Mouse (Mus musculus) liver, embryonic 14.5 days (tissue): ENCODE data around the gene Rad51b. TPM values are rescaled to one million over a fixed set of nuclear protein-coding genes. Genes with fewer than 3 reads are reported as not detected.

Source experiments
- ATAC-seq: fragments of 200-750 bp; cut with Nextera tagmentation; 2 replicates; pipeline ENCODE4 v1.8.0; 2017; ENCODE audit warnings: moderate number of reproducible peaks, mild to moderate bottlenecking, moderate library complexity; ENCODE audit not compliant: insufficient read depth
- DNase-seq, 3 experiments: peaks; one replicate each; pipeline ENCODE4 v3.0.0-alpha.2; 2012 to 2013; ENCODE audit warnings: low read depth in 3 of 3, low spot score in 3 of 3
- H3K27ac ChIP-seq: fragments of 300-500 bp; sonication (generic); 2 replicates; pipeline ENCODE4 v1.5.1; 2014; ENCODE audit warnings: moderate library complexity, mild to moderate bottlenecking, control low read depth, inconsistent platforms
- H3K27me3 ChIP-seq: fragments of 300-500 bp; sonication (generic); 2 replicates; pipeline ENCODE4 v1.6.1; 2014; ENCODE audit warnings: mild to moderate bottlenecking, low read length, moderate library complexity; ENCODE audit not compliant: control insufficient read depth, insufficient read depth
- H3K36me3 ChIP-seq: fragments of 300-500 bp; sonication (generic); replicated peaks from 2 replicates; pipeline ENCODE4 v1.6.1; 2014; ENCODE audit warnings: low read depth; ENCODE audit not compliant: control insufficient read depth, insufficient read depth
- H3K4me1 ChIP-seq, 2 experiments: fragments of 200-500 bp in 1 of 2; fragments of 300-500 bp in 1 of 2; sonication (generic) in 1 of 2; replicated peaks; 2 replicates each; pipeline ENCODE4 v1.6.1; 2012 to 2014; ENCODE audit warnings: antibody characterized with exemption in 1 of 2, inconsistent platforms in 1 of 2, low read length in 1 of 2; ENCODE audit not compliant: control insufficient read depth in 2 of 2, insufficient read depth in 2 of 2
- H3K4me2 ChIP-seq: fragments of 300-500 bp; sonication (generic); 2 replicates; pipeline ENCODE4 v1.6.1; 2014; ENCODE audit warnings: low read depth, mild to moderate bottlenecking, control low read depth, moderate library complexity
- H3K4me3 ChIP-seq, 2 experiments: fragments of 200-500 bp in 1 of 2; fragments of 300-500 bp in 1 of 2; sonication (generic) in 1 of 2; 2 replicates each; pipeline ENCODE4 v1.5.1; 2012 to 2014; ENCODE audit warnings: low read depth in 2 of 2, low read length in 2 of 2, mild to moderate bottlenecking in 2 of 2, control low read depth in 1 of 2, inconsistent platforms in 1 of 2, moderate library complexity in 1 of 2; ENCODE audit not compliant: insufficient read depth in 1 of 2
- H3K9ac ChIP-seq: fragments of 300-500 bp; sonication (generic); replicated peaks from 2 replicates; pipeline ENCODE4 v1.6.1; 2014; ENCODE audit warnings: mild to moderate bottlenecking, control low read depth, moderate library complexity
- H3K9me3 ChIP-seq: fragments of 300-500 bp; sonication (generic); 2 replicates; pipeline ENCODE4 v1.6.1; 2016; ENCODE audit warnings: low read length, mixed read lengths; ENCODE audit not compliant: control insufficient read depth
- CTCF ChIP-seq: IDR thresholded peaks from 2 replicates; pipeline ENCODE4 v1.5.1; 2016; ENCODE audit warnings: antibody characterized with exemption, low read depth, control low read depth
- EP300 ChIP-seq: IDR thresholded peaks from 2 replicates; pipeline ENCODE4 v1.6.1; 2016; ENCODE audit warnings: antibody characterized with exemption, low read depth
- WGBS: fragments of 180-500 bp; shearing (Covaris S2); extraction: QIAGEN DNeasy Blood & Tissue Kit; methylation state at CpG from one replicate; pipeline ENCODE4 v1.1.7; 2014; ENCODE audit not compliant: insufficient replicate concordance; 5-methylcytosine and 5-hydroxymethylcytosine counted together
- polyA plus RNA-seq, 2 experiments: library from polyadenylated mRNA; depleted of rRNA in 1 of 2; stranded (reverse) in 1 of 2; unstranded in 1 of 2; fragments of >200 nt; fragmentation: Nextera tagmentation in 1 of 2; extraction: Ambion mirVana in 1 of 2; gene quantifications; 2 replicates each; pipeline versions ENCODE4 v1.2.1 to v1.2.3; 2012 to 2014

Gene Rad51b
- polyA plus RNA-seq, 2 experiments = 2.3 to 5.1 TPM

DNA sequence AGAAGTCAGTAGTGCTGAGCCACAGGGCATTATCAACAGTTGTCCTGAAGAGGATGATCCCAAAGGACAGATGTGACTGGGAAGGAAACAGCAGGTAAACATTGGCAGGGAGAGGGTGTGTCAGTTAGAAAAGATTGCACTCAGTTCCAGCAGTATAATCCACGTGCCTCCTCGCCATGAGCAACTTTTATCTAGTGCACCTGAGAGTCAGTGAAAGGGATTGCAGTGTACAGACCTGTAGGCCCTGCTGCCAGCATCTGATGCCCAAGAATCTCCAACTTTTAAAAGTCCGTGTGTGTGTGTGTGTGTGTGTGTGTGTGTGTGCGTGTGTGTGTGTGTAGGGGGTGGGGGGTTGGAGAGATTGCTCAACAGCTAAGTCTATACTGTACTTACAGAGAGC is 195.5 kb downstream of the Rad51b start:
- H3K4me1 ChIP-seq = no peaks in the 10 kb centered on the region
- H3K4me3 ChIP-seq = no peak overlapping the region
- 66% methylated on average over 4 of the region's 4 CpGs for WGBS
- no peaks in the 10 kb centered on the region for H3K9me3 ChIP-seq
- no peak overlapping the region for H3K9ac ChIP-seq
- H3K27ac ChIP-seq = no peak overlapping the region
- no peaks in the 10 kb centered on the region for H3K27me3 ChIP-seq
- ATAC-seq (no peak), DNase-seq (no peak)
- no peak overlapping the region for H3K4me2 ChIP-seq
- H3K36me3 ChIP-seq = no peaks in the 10 kb centered on the region
- TF ChIP-seq CTCF (no peak), EP300 (no peak)

DNA sequence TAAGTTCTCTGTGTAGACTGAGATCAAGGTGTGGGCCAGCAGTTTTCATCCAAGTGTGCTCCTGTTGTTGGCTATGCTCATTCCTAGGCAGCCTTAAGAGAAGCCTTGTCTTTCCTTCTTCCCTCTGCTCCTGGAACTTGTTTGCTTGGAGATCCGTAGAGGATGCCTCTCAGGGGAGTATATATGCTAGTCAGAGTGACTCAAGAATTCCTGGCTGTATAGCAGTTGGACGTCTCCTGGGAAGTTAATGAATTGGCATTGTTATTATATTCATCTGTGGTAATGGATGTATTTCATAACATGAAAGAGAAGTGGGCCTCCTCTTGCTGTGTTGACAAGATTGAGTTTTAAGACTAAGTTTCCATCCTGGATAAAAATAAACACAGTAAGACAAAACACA is 196.4 kb downstream of the Rad51b start:
- 71% methylated on average over 2 of the region's 2 CpGs for WGBS
- H3K27me3 ChIP-seq = no peaks in the 10 kb centered on the region
- H3K9me3 ChIP-seq = no peaks in the 10 kb centered on the region
- H3K4me2 ChIP-seq = no peak overlapping the region
- H3K27ac ChIP-seq = no peak overlapping the region
- no peaks in the 10 kb centered on the region for H3K36me3 ChIP-seq
- TF ChIP-seq CTCF (no peak), EP300 (no peak)
- ATAC-seq (no peak), DNase-seq (no peak)
- no peak overlapping the region for H3K9ac ChIP-seq
- no peak overlapping the region for H3K4me3 ChIP-seq
- H3K4me1 ChIP-seq = no peaks in the 10 kb centered on the region

DNA sequence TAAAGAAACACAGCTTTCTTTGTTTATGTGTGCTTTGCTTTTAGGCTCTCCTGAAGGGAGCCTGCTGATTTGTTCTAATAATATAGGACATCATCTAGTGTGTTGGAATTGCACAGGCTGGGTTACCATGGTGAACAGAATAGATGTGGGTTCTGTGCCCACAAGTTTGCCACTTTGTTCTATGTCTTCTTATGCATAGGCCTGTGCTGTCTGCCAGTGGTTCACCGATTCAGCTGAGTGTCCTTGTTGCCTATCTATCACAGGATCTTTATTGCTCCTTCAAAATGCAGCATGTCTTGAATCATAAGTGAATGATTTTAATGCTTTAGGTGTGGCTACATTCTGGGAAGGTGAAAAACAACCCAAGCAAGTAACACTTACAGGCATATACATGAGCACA is 201.2 kb downstream of the Rad51b start:
- WGBS = 71% methylated on average over 1 of the region's 1 CpGs

DNA sequence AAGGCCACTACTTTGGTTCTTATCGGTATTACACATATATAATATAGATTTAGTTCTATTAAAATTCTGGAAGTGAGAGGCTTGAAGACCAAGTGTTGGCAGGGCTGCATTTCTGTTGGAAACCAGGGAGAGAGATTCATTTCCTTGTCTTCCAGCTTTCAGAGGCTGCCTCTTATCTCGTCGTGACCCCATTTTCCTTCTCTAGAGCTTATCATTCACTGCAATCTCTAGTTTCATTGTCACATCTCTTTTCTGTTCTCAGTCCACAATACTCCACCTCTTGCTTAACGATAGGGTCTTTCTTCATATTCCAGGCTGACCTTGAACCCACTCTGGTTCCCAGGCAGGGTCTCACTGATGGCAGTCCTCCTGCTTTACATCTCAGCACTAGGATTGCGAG is 202.7 kb downstream of the Rad51b start:
- no peak for TF ChIP-seq EP300
- Histone ChIP-seq H3K27me3 (no peaks in the 10 kb centered on the region), H3K27ac (no peak overlapping the region), H3K4me3 (no peak overlapping the region), H3K9me3 (no peaks in the 10 kb centered on the region), H3K4me2 (no peak overlapping the region), H3K4me1 (peaks cover 7 to 12% of the 10 kb centered on the region in 2 experiments), H3K36me3 (no peaks in the 10 kb centered on the region), H3K9ac (no peak overlapping the region)
- ATAC-seq (no peak), DNase-seq (no peak)
- 61% methylated on average over 5 of the region's 5 CpGs for WGBS

More for the DNA sequence above, 201.2 kb downstream of the Rad51b start:
- no peaks in the 10 kb centered on the region for H3K27me3 ChIP-seq
- no peak overlapping the region for H3K27ac ChIP-seq
- no peaks in the 10 kb centered on the region for H3K9me3 ChIP-seq
- H3K4me2 ChIP-seq = no peak overlapping the region
- DNase-seq (no peak), ATAC-seq (no peak)
- H3K36me3 ChIP-seq = no peaks in the 10 kb centered on the region
- H3K4me3 ChIP-seq = no peak overlapping the region
- no peak overlapping the region for H3K9ac ChIP-seq
- TF ChIP-seq CTCF (no peak), EP300 (no peak)
- peaks cover 7 to 10% of the 10 kb centered on the region in 2 experiments for H3K4me1 ChIP-seq

DNA sequence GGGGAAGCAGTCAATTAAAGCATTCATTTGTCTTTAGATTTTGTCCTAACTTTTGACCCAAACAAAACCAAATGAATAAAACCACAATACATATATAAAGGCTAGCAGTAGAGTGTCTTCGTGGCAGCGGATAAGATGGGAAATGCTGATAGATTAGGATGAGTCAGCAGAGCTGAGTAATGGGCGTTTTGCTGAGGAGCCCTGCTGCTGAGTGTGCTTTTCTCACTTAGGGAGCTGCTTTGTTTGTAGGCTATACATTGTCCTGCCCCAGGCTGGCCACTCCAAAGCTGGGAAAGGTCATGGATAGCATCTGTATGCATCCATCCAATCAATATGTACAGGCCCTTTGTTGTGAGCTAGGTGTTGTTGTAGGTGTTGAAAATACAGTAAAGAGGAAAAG is 204.8 kb downstream of the Rad51b start:
- no peak overlapping the region for H3K27ac ChIP-seq
- peak in 2 of 3 experiments; percentile 22 to 26 for DNase-seq
- peak; percentile 67; the same call in 1 of the 2 replicates for ATAC-seq
- H3K9ac ChIP-seq = no peak overlapping the region
- H3K4me2 ChIP-seq = no peak overlapping the region
- TF ChIP-seq EP300 (no peak), CTCF (no peak)
- no peaks in the 10 kb centered on the region for H3K9me3 ChIP-seq
- H3K4me3 ChIP-seq = no peak overlapping the region
- whole genome bisulfite sequencing = 20% methylated on average over 3 of the region's 3 CpGs
- H3K27me3 ChIP-seq = no peaks in the 10 kb centered on the region
- peaks cover 7 to 17% of the 10 kb centered on the region in 2 experiments for H3K4me1 ChIP-seq
- H3K36me3 ChIP-seq = no peaks in the 10 kb centered on the region
